Mouse (Mus musculus) liver, postnatal 0 days (tissue): ENCODE measurements around the gene Nav2. TPM values are rescaled to one million over a fixed set of nuclear protein-coding genes. Genes with fewer than 3 reads are reported as not detected.

Experiments used
- ATAC-seq: fragments of 200-750 bp; cut with Nextera tagmentation; 2 replicates; pipeline ENCODE4 v1.8.0; 2017; ENCODE audit warnings: mild to moderate bottlenecking, moderate library complexity
- DNase-seq: peaks from one replicate; pipeline ENCODE4 v3.0.0-alpha.2; 2016
- H3K27ac ChIP-seq: fragments of 300-500 bp; sonication (generic); 2 replicates; pipeline ENCODE4 v1.5.1; 2014; ENCODE audit warnings: antibody characterized with exemption, moderate library complexity, mild to moderate bottlenecking, low read depth
- H3K27me3 ChIP-seq: fragments of 300-500 bp; sonication (generic); 2 replicates; pipeline ENCODE4 v1.6.1; 2014; ENCODE audit warnings: low read length, control low read depth, mixed read lengths; ENCODE audit not compliant: insufficient read depth
- H3K36me3 ChIP-seq: fragments of 300-500 bp; sonication (generic); replicated peaks from 2 replicates; pipeline ENCODE4 v1.6.1; 2014; ENCODE audit warnings: mild to moderate bottlenecking, control low read depth, low read length, moderate library complexity, mixed read lengths; ENCODE audit not compliant: insufficient read depth
- H3K4me1 ChIP-seq: fragments of 300-500 bp; sonication (generic); 2 replicates; pipeline ENCODE4 v1.6.1; 2014; ENCODE audit warnings: antibody characterized with exemption, mild to moderate bottlenecking, control low read depth; ENCODE audit not compliant: insufficient read depth
- H3K4me2 ChIP-seq: fragments of 300-500 bp; sonication (generic); 2 replicates; pipeline ENCODE4 v1.6.1; 2014; ENCODE audit warnings: low read depth, mild to moderate bottlenecking, low read length, moderate library complexity, mixed read lengths
- H3K4me3 ChIP-seq: fragments of 300-500 bp; sonication (generic); 2 replicates; pipeline ENCODE4 v1.5.1; 2014; ENCODE audit warnings: low read depth, low read length
- H3K9ac ChIP-seq: fragments of 300-500 bp; sonication (generic); replicated peaks from 2 replicates; pipeline ENCODE4 v1.6.1; 2014; ENCODE audit warnings: mild to moderate bottlenecking, moderate library complexity
- H3K9me3 ChIP-seq: fragments of 300-500 bp; sonication (generic); 2 replicates; pipeline ENCODE4 v1.6.1; 2016; ENCODE audit warnings: mild to moderate bottlenecking, control low read depth, low read length, mixed read lengths
- CTCF ChIP-seq: sonication (generic); IDR thresholded peaks from 2 replicates; pipeline ENCODE4 v1.5.1; 2016; ENCODE audit warnings: antibody characterized with exemption, low read depth
- EP300 ChIP-seq: IDR thresholded peaks from 2 replicates; pipeline ENCODE4 v1.6.1; 2016; ENCODE audit warnings: antibody characterized with exemption, low read depth, mild to moderate bottlenecking
- WGBS: fragments of 180-500 bp; shearing (Covaris S2); extraction: QIAGEN DNeasy Blood & Tissue Kit; methylation state at CpG from one replicate; pipeline ENCODE4 v1.1.7; 2014; ENCODE audit not compliant: insufficient replicate concordance; 5-methylcytosine and 5-hydroxymethylcytosine counted together
- polyA plus RNA-seq: library from polyadenylated mRNA; unstranded; fragments of >200 nt; fragmentation: Nextera tagmentation; extraction: Ambion mirVana; gene quantifications from 2 replicates; pipeline ENCODE4 v1.2.1, GENCODE M21; 2015

Nav2 gene
- polyA plus RNA-seq, 1 experiment from 2014 or later: 3.3 TPM

GRCm38 (mm10) chr7:48883525-48884265 lies 24.8 kb upstream of the Nav2 start:
- TF ChIP-seq EP300: no peak
- TF ChIP-seq CTCF: no peak
- ATAC-seq (no peak), DNase-seq (no peak)
- no peaks in the 10 kb centered on the region for H3K9me3 ChIP-seq
- H3K27me3 ChIP-seq: no peaks in the 10 kb centered on the region; the same call in 1 of the 2 replicates
- no peak overlapping the region for H3K27ac ChIP-seq
- no peak overlapping the region for H3K9ac ChIP-seq
- H3K4me1 ChIP-seq: peaks cover 13% of the 10 kb centered on the region
- peaks cover 3% of the 10 kb centered on the region; the same call in 1 of the 2 replicates for H3K36me3 ChIP-seq
- no peak overlapping the region for H3K4me3 ChIP-seq
- 76% methylated on average over 4 of the region's 4 CpGs for WGBS
- H3K4me2 ChIP-seq: no peak overlapping the region

- no peak for ATAC-seq
- Histone ChIP-seq H3K4me1 (peaks cover 13% of the 10 kb centered on the region), H3K9ac (no peak overlapping the region), H3K4me2 (no peak overlapping the region), H3K9me3 (no peaks in the 10 kb centered on the region), H3K4me3 (no peak overlapping the region), H3K27ac (no peak overlapping the region), H3K36me3 (0 out of 2 replicates have a peak, but pooled peaks cover under 1% of the 10 kb centered on the region), H3K27me3 (no peaks in the 10 kb centered on the region; the same call in 1 of the 2 replicates)
- WGBS: 56% methylated on average over 5 of the region's 5 CpGs
- TF ChIP-seq EP300 (no peak), CTCF (no peak)
- DNase-seq: no peak
Measured at GRCm38 (mm10) chr7:48884266-48884611, 24.3 kb upstream of the Nav2 start.

GRCm38 (mm10) chr7:48887973-48888372 lies 20.5 kb upstream of the Nav2 start:
- 38% methylated on average over 8 of the region's 8 CpGs for WGBS
- no peak for ATAC-seq
- Histone ChIP-seq H3K27me3 (no peaks in the 10 kb centered on the region; the same call in 1 of the 2 replicates), H3K9me3 (no peaks in the 10 kb centered on the region), H3K36me3 (no peaks in the 10 kb centered on the region), H3K9ac (no peak overlapping the region), H3K4me1 (no peaks in the 10 kb centered on the region), H3K4me2 (no peak overlapping the region), H3K4me3 (no peak overlapping the region), H3K27ac (no peak overlapping the region)
- TF ChIP-seq CTCF (no peak), EP300 (no peak)
- no peak for DNase-seq

GRCm38 (mm10) chr7:48888751-48889150 lies 19.8 kb upstream of the Nav2 start:
- no peak for DNase-seq
- H3K4me1 ChIP-seq: no peaks in the 10 kb centered on the region
- WGBS: 61% methylated on average over 2 of the region's 2 CpGs

GRCm38 (mm10) chr7:48891029-48891428 lies 17.5 kb upstream of the Nav2 start:
- ATAC-seq (no peak), DNase-seq (no peak)
- Histone ChIP-seq H3K4me3 (no peak overlapping the region), H3K4me1 (no peaks in the 10 kb centered on the region), H3K36me3 (no peaks in the 10 kb centered on the region), H3K9me3 (no peaks in the 10 kb centered on the region), H3K27ac (no peak overlapping the region), H3K4me2 (no peak overlapping the region), H3K9ac (no peak overlapping the region), H3K27me3 (no peaks in the 10 kb centered on the region; the same call in 1 of the 2 replicates)
- 77% methylated on average over 5 of the region's 5 CpGs for WGBS
- TF ChIP-seq EP300 (no peak), CTCF (no peak)

More at GRCm38 (mm10) chr7:48888751-48889150, 19.8 kb upstream of the Nav2 start:
- H3K9me3 ChIP-seq: no peaks in the 10 kb centered on the region
- H3K27ac ChIP-seq: no peak overlapping the region
- H3K9ac ChIP-seq: no peak overlapping the region
- H3K36me3 ChIP-seq: no peaks in the 10 kb centered on the region
- no peaks in the 10 kb centered on the region; the same call in 1 of the 2 replicates for H3K27me3 ChIP-seq
- H3K4me2 ChIP-seq: no peak overlapping the region
- ATAC-seq: peak; percentile 49; the same call in 1 of the 2 replicates
- no peak for TF ChIP-seq EP300
- no peak for TF ChIP-seq CTCF
- H3K4me3 ChIP-seq: no peak overlapping the region

GRCm38 (mm10) chr7:48893093-48893492 lies 15.4 kb upstream of the Nav2 start:
- WGBS: 74% methylated on average over 7 of the region's 7 CpGs
- H3K9ac ChIP-seq: no peak overlapping the region
- DNase-seq (no peak), ATAC-seq (no peak)
- H3K9me3 ChIP-seq: no peaks in the 10 kb centered on the region
- TF ChIP-seq EP300 (no peak), CTCF (no peak)
- no peak overlapping the region for H3K27ac ChIP-seq
- H3K4me2 ChIP-seq: no peak overlapping the region
- H3K4me3 ChIP-seq: no peak overlapping the region
- no peaks in the 10 kb centered on the region for H3K36me3 ChIP-seq
- no peaks in the 10 kb centered on the region for H3K27me3 ChIP-seq
- no peaks in the 10 kb centered on the region; the same call in 1 of the 2 replicates for H3K4me1 ChIP-seq
